Mouse (Mus musculus) liver, adult 2 months (tissue): ENCODE data around the gene Cdh9.

ENCODE experiments used
- CTCF ChIP-seq: fragments of 200-500 bp; IDR thresholded peaks from 2 replicates; pipeline ENCODE4 v1.5.1; 2011; ENCODE audit warnings: low read depth, low read length, control low read depth
- POLR2A ChIP-seq: fragments of 200-500 bp; IDR thresholded peaks from 2 replicates; pipeline ENCODE4 v1.6.1; 2011; ENCODE audit warnings: low read length, control low read depth; ENCODE audit not compliant: insufficient read depth; ENCODE audit errors: extremely low read depth

- TF ChIP-seq CTCF, result no peak
- TF ChIP-seq POLR2A, result no peak
These were observed 154.0 kb downstream of the Cdh9 start for GRCm38 (mm10) chr15:16882542-16882941.
